Mouse (Mus musculus) heart, adult 2 months (tissue): ENCODE results near the gene Gm38119. TPM values are rescaled to one million over a fixed set of nuclear protein-coding genes. Genes with fewer than 3 reads are reported as not detected.

ENCODE experiments used
- polyA plus RNA-seq: library from polyadenylated mRNA; depleted of rRNA; stranded (reverse); fragments of >200 nt; gene quantifications from 2 replicates; pipeline ENCODE4 v1.2.3, GENCODE M21; 2012; rRNA removed
- total RNA-seq, 2 experiments: library from RNA; stranded (reverse); gene quantifications; 2 replicates each; pipeline ENCODE4 v1.2.3; 2021

Gene Gm38119
- total and polyA plus RNA-seq, 3 experiments: not detected

Other genes with a start within 250 kb of the Gm38119 start
- gene Sprr4, start 238.6 kb downstream of the Gm38119 start, total RNA-seq: not detected
- gene Sprr4, start 238.6 kb downstream of the Gm38119 start, polyA plus RNA-seq: not detected in 2 replicates
- not detected for gene 2310046K23Rik, start 204.6 kb downstream of the Gm38119 start, total RNA-seq
- gene 2310046K23Rik, start 204.6 kb downstream of the Gm38119 start, polyA plus RNA-seq: not detected in 2 replicates
- gene Ivl, start 165.4 kb downstream of the Gm38119 start, total RNA-seq: not detected
- not detected in 2 replicates for gene Ivl, start 165.4 kb downstream of the Gm38119 start, polyA plus RNA-seq
- not detected for gene Smcp, start 150.1 kb downstream of the Gm38119 start, total RNA-seq
- 0.86 and 0.91 TPM in 2 replicates for gene Smcp, start 150.1 kb downstream of the Gm38119 start, polyA plus RNA-seq
- not detected for gene 2210017I01Rik, start 131.6 kb downstream of the Gm38119 start, total RNA-seq
- gene 2210017I01Rik, start 131.6 kb downstream of the Gm38119 start, polyA plus RNA-seq: not detected in 2 replicates
- not detected for gene Lce6a, start 117.4 kb downstream of the Gm38119 start, total RNA-seq
- not detected in 2 replicates for gene Lce6a, start 117.4 kb downstream of the Gm38119 start, polyA plus RNA-seq
- not detected for gene Lce1a1, start 90.8 kb downstream of the Gm38119 start, total RNA-seq
- not detected in 2 replicates for gene Lce1a1, start 90.8 kb downstream of the Gm38119 start, polyA plus RNA-seq
- gene Lce1b, start 82.2 kb downstream of the Gm38119 start, total RNA-seq: not detected
- gene Lce1b, start 82.2 kb downstream of the Gm38119 start, polyA plus RNA-seq: not detected in 2 replicates
- gene Lce1a2, start 68.8 kb downstream of the Gm38119 start, total RNA-seq: not detected
- gene Lce1a2, start 68.8 kb downstream of the Gm38119 start, polyA plus RNA-seq: not detected in 2 replicates
- not detected for gene Lce1c, start 59.8 kb downstream of the Gm38119 start, total RNA-seq
- gene Lce1c, start 59.8 kb downstream of the Gm38119 start, polyA plus RNA-seq: not detected in 2 replicates
- gene Lce1d, start 51.9 kb downstream of the Gm38119 start, total RNA-seq: not detected
- not detected in 2 replicates for gene Lce1d, start 51.9 kb downstream of the Gm38119 start, polyA plus RNA-seq
- gene Lce1e, start 30.0 kb downstream of the Gm38119 start, total RNA-seq: not detected
- not detected in 2 replicates for gene Lce1e, start 30.0 kb downstream of the Gm38119 start, polyA plus RNA-seq
- not detected for gene Lce1f, start 18.7 kb downstream of the Gm38119 start, total RNA-seq
- gene Lce1f, start 18.7 kb downstream of the Gm38119 start, polyA plus RNA-seq: not detected in 2 replicates
- not detected for gene Lce1g, start 13.2 kb upstream of the Gm38119 start, total RNA-seq
- not detected in 2 replicates for gene Lce1g, start 13.2 kb upstream of the Gm38119 start, polyA plus RNA-seq
- not detected for gene Lce1h, start 26.0 kb upstream of the Gm38119 start, total RNA-seq
- not detected in 2 replicates for gene Lce1h, start 26.0 kb upstream of the Gm38119 start, polyA plus RNA-seq
- not detected for gene Lce1i, start 39.8 kb upstream of the Gm38119 start, total RNA-seq
- gene Lce1i, start 39.8 kb upstream of the Gm38119 start, polyA plus RNA-seq: not detected in 2 replicates
- gene Lce1j, start 51.4 kb upstream of the Gm38119 start, total RNA-seq: not detected
- gene Lce1j, start 51.4 kb upstream of the Gm38119 start, polyA plus RNA-seq: not detected in 2 replicates
- gene Lce1k, start 68.8 kb upstream of the Gm38119 start, total RNA-seq: not detected
- not detected in 2 replicates for gene Lce1k, start 68.8 kb upstream of the Gm38119 start, polyA plus RNA-seq
- gene Kprp, start 88.2 kb upstream of the Gm38119 start, total RNA-seq: not detected
- gene Kprp, start 88.2 kb upstream of the Gm38119 start, polyA plus RNA-seq: not detected in 2 replicates
- gene Lce1l, start 112.2 kb upstream of the Gm38119 start, total RNA-seq: not detected
- not detected in 2 replicates for gene Lce1l, start 112.2 kb upstream of the Gm38119 start, polyA plus RNA-seq
- gene 2310050C09Rik, start 131.1 kb upstream of the Gm38119 start, total RNA-seq: not detected
- gene 2310050C09Rik, start 131.1 kb upstream of the Gm38119 start, polyA plus RNA-seq: not detected in 2 replicates
- not detected for gene Lce3a, start 187.1 kb upstream of the Gm38119 start, total RNA-seq
- not detected in 2 replicates for gene Lce3a, start 187.1 kb upstream of the Gm38119 start, polyA plus RNA-seq
- not detected for gene Lce3b, start 193.9 kb upstream of the Gm38119 start, total RNA-seq
- gene Lce3b, start 193.9 kb upstream of the Gm38119 start, polyA plus RNA-seq: not detected in 2 replicates
- not detected for gene Lce3c, start 205.4 kb upstream of the Gm38119 start, total RNA-seq
- gene Lce3c, start 205.4 kb upstream of the Gm38119 start, polyA plus RNA-seq: not detected in 2 replicates
- gene Lce3d, start 218.3 kb upstream of the Gm38119 start, total RNA-seq: not detected
- not detected in 2 replicates for gene Lce3d, start 218.3 kb upstream of the Gm38119 start, polyA plus RNA-seq
- gene Lce3e, start 228.0 kb upstream of the Gm38119 start, total RNA-seq: not detected
- gene Lce3e, start 228.0 kb upstream of the Gm38119 start, polyA plus RNA-seq: not detected in 2 replicates